Comparison of ENCODE assay signal across 9 mouse cellular contexts in the genomic region with DNA sequence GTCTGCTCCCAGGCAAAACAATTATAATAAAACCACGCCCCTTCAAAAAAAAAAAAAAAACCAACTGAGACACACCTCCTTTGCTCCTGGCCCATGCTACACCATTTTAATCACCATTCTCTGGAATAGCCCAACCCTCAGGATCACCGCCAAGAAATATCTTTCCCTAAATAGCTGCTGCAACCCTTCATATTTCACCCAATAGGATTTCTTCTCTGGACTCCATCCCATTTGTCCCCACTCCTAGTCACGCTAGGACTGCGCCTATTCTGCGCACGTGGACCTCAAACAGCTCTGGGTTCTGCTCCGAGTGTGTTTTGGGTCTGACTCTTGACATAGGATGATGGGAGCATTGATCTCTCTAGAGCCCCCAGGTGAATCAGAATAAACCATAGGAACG. TPM values are rescaled to one million over a fixed set of nuclear protein-coding genes. Genes with fewer than 3 reads are reported as not detected.
A peak's percentile ranks its signal among the peaks of the same experiment; 100 is the strongest.
DNase-seq lines count a peak whose midpoint lies in the region; ATAC-seq and TF ChIP-seq lines count a peak whose summit lies in the region.
"Had no signal": no experiment of that assay in that cellular context is flagged by ENCODE, and none has a peak within 500 bp of the region (broad histone marks: within the 10 kb centered on the region; RNA-seq: fewer than 3 reads in every experiment).

No protein-coding gene starts in this region.

- H3K36me3 ChIP-seq in heart, embryonic 10.5 days = no peaks in the 10 kb centered on the region
- H3K36me3 ChIP-seq in ES-Bruce4 (ENCODE audit: control insufficient read depth, insufficient read depth, low read length, poor library complexity, severe bottlenecking) = no peaks in the 10 kb centered on the region
- H3K36me3 ChIP-seq in heart, embryonic 16.5 days (ENCODE audit: control insufficient read depth, insufficient read depth) = no peaks in the 10 kb centered on the region
- no peaks in the 10 kb centered on the region for H3K36me3 ChIP-seq in liver, embryonic 14.5 days (replicated peaks; ENCODE audit: control insufficient read depth, insufficient read depth, low read depth)

- H3K4me3 ChIP-seq in heart, embryonic 10.5 days = peak overlapping the region; percentile 68
- H3K4me3 ChIP-seq in ES-Bruce4 (ENCODE audit: low read depth, low read length) = peak overlapping the region; percentile 63
- H3K4me3 ChIP-seq in heart, embryonic 16.5 days (ENCODE audit: low read length) = peak overlapping the region; percentile 60
- H3K4me3 ChIP-seq in liver, embryonic 14.5 days (ENCODE audit: insufficient read depth in 1 of 2, low read depth in 2 of 2, low read length in 2 of 2) = no peak overlapping the region

- no peak for DNase-seq in heart, embryonic 10.5 days (ENCODE audit: low spot score)
- no peak for DNase-seq in heart, adult 9 months (ENCODE audit: low spot score in 2 of 2)
- no peak for DNase-seq in liver, embryonic 14.5 days (ENCODE audit: low read depth in 3 of 3, low spot score in 3 of 3)
- no peak for DNase-seq in spleen, postnatal 14 days (ENCODE audit: low spot score in 2 of 2)
- no peak for DNase-seq in gastrocnemius, adult 8-10 months (ENCODE audit: low spot score in 2 of 2)
- DNase-seq in c-Kit-positive CD71-positive TER-119-positive erythroid progenitor cells, embryonic 14.5 days (ENCODE audit: low spot score) = no peak

- H3K4me2 ChIP-seq in heart, embryonic 16.5 days (ENCODE audit: low read depth, low read length) = peak overlapping the region; percentile 81
- H3K4me2 ChIP-seq in liver, embryonic 14.5 days (ENCODE audit: low read depth) = peak overlapping the region; percentile 59; the same call in 1 of the 2 replicates

- H3K9me3 ChIP-seq in heart, embryonic 10.5 days = no peaks in the 10 kb centered on the region
- H3K9me3 ChIP-seq in ES-Bruce4 (replicated peaks; ENCODE audit: control insufficient read depth, insufficient read depth, low read length, poor library complexity, severe bottlenecking) = no peaks in the 10 kb centered on the region
- H3K9me3 ChIP-seq in heart, embryonic 16.5 days (replicated peaks; ENCODE audit: control insufficient read depth, low read length) = no peaks in the 10 kb centered on the region
- H3K9me3 ChIP-seq in liver, embryonic 14.5 days (ENCODE audit: control insufficient read depth, low read length) = no peaks in the 10 kb centered on the region

- no peak for TF ChIP-seq POLR2A in ES-Bruce4 (IDR thresholded peaks at IDR 0.05; ENCODE audit: insufficient read depth, low read length)

- no peak for TF ChIP-seq CTCF in ES-Bruce4 (IDR thresholded peaks at IDR 0.05; ENCODE audit: low read depth, low read length)
- no peak for TF ChIP-seq CTCF in liver, embryonic 14.5 days (IDR thresholded peaks at IDR 0.05; ENCODE audit: low read depth)

- WGBS in heart, embryonic 10.5 days = 9% methylated on average over 8 of the region's 8 CpGs
- 6% methylated on average over 8 of the region's 8 CpGs for WGBS in heart, embryonic 16.5 days
- 11% methylated on average over 8 of the region's 8 CpGs for whole genome bisulfite sequencing in liver, embryonic 14.5 days (ENCODE audit: insufficient replicate concordance)

- H3K27ac ChIP-seq in heart, embryonic 10.5 days = no peak overlapping the region
- H3K27ac ChIP-seq in ES-Bruce4 (ENCODE audit: insufficient read depth, low read length) = no peak overlapping the region
- no peak overlapping the region for H3K27ac ChIP-seq in heart, embryonic 16.5 days (ENCODE audit: low read length)
- H3K27ac ChIP-seq in liver, embryonic 14.5 days = no peak overlapping the region

- H3K27me3 ChIP-seq in heart, embryonic 10.5 days (ENCODE audit: insufficient read depth, poor library complexity, severe bottlenecking) = peaks cover 54% of the 10 kb centered on the region
- H3K27me3 ChIP-seq in ES-Bruce4 (ENCODE audit: control insufficient read depth, insufficient read depth, low read length, poor library complexity, severe bottlenecking) = no peaks in the 10 kb centered on the region
- H3K27me3 ChIP-seq in heart, embryonic 16.5 days (ENCODE audit: control insufficient read depth, insufficient read depth, low read length) = peaks cover 6% of the 10 kb centered on the region; the same call in 1 of the 2 replicates
- peaks cover 15% of the 10 kb centered on the region for H3K27me3 ChIP-seq in liver, embryonic 14.5 days (ENCODE audit: control insufficient read depth, insufficient read depth, low read length)

- no peak for TF ChIP-seq EP300 in ES-Bruce4 (IDR thresholded peaks at IDR 0.05; ENCODE audit: insufficient read depth, low read depth, low read length)
- no peak for TF ChIP-seq EP300 in liver, embryonic 14.5 days (IDR thresholded peaks at IDR 0.05; ENCODE audit: low read depth)

- H3K4me1 ChIP-seq in heart, embryonic 10.5 days = peaks cover 12% of the 10 kb centered on the region; the same call in 1 of the 2 replicates
- H3K4me1 ChIP-seq in ES-Bruce4 (ENCODE audit: control insufficient read depth, insufficient read depth, low read length) = no peaks in the 10 kb centered on the region
- peaks cover 12% of the 10 kb centered on the region for H3K4me1 ChIP-seq in heart, embryonic 16.5 days (ENCODE audit: control insufficient read depth, insufficient read depth, low read length)
- H3K4me1 ChIP-seq in liver, embryonic 14.5 days (replicated peaks; ENCODE audit: control insufficient read depth in 2 of 2, insufficient read depth in 2 of 2, low read length in 1 of 2) = no peaks in the 10 kb centered on the region

- peak overlapping the region; percentile 46 for H3K9ac ChIP-seq in ES-Bruce4 (ENCODE audit: low read depth, poor library complexity, severe bottlenecking)
- no peak overlapping the region for H3K9ac ChIP-seq in heart, embryonic 16.5 days (ENCODE audit: low read length)
- no peak overlapping the region for H3K9ac ChIP-seq in liver, embryonic 14.5 days (replicated peaks)

- ATAC-seq in heart, embryonic 16.5 days (replicated peaks; ENCODE audit: extremely low read depth, insufficient read depth, low FRiP score) = peak; percentile 61
- ATAC-seq in liver, embryonic 14.5 days (ENCODE audit: insufficient read depth) = no peak

RNA-seq across cellular contexts. Expression of a gene that starts 1.0 kb away (rescaled TPM):
- 25.2 and 28.5 TPM in 2 replicates for polyA plus RNA-seq in heart, embryonic 10.5 days (2016; fragmentation: Nextera tagmentation; extraction: Ambion mirVana)
- polyA plus RNA-seq in ES-Bruce4 (2011; ENCODE audit: insufficient read depth, insufficient read length, low read depth, missing spikeins) = 12.7 and 15.5 TPM in 2 replicates
- polyA plus RNA-seq in heart, embryonic 16.5 days (2015; fragmentation: Nextera tagmentation; extraction: Ambion mirVana) = 22.1 and 23.0 TPM in 2 replicates
- polyA plus RNA-seq in liver, embryonic 14.5 days (2012; rRNA removed) = 4.6 and 5.0 TPM in 2 replicates
- polyA plus RNA-seq in liver, embryonic 14.5 days (2014; fragmentation: Nextera tagmentation; extraction: Ambion mirVana) = 8.4 and 10.0 TPM in 2 replicates
- 1 to 10 TPM in 2 of 4 experiments, under 1 TPM in 2; 0.63 to 1.7 (median 0.95) TPM for total RNA-seq in gastrocnemius, adult 8-10 months (2022)

RNA-seq across cellular contexts. Expression of a gene that starts 4.7 kb away (rescaled TPM):
- polyA plus RNA-seq in heart, embryonic 10.5 days (2016; fragmentation: Nextera tagmentation; extraction: Ambion mirVana) = not detected in 2 replicates
- polyA plus RNA-seq in ES-Bruce4 (2011; ENCODE audit: insufficient read depth, insufficient read length, low read depth, missing spikeins) = not detected in 2 replicates
- 0.09 and 0.10 TPM in 2 replicates for polyA plus RNA-seq in heart, embryonic 16.5 days (2015; fragmentation: Nextera tagmentation; extraction: Ambion mirVana)
- not detected in 2 replicates for polyA plus RNA-seq in liver, embryonic 14.5 days (2012; rRNA removed)
- polyA plus RNA-seq in liver, embryonic 14.5 days (2014; fragmentation: Nextera tagmentation; extraction: Ambion mirVana) = not detected in 2 replicates
- not detected for total RNA-seq in gastrocnemius, adult 8-10 months (2022)
- polyA plus RNA-seq: gonadal fat pad, adult 2 months had no signal

RNA-seq across cellular contexts. Expression of a gene that starts 14.7 kb away (rescaled TPM):
- not detected in 2 replicates for polyA plus RNA-seq in heart, embryonic 10.5 days (2016; fragmentation: Nextera tagmentation; extraction: Ambion mirVana)
- 0.70 and 0.84 TPM in 2 replicates for polyA plus RNA-seq in ES-Bruce4 (2011; ENCODE audit: insufficient read depth, insufficient read length, low read depth, missing spikeins)
- 0.12 TPM in 1 of 2 replicates, not detected in the other for polyA plus RNA-seq in heart, embryonic 16.5 days (2015; fragmentation: Nextera tagmentation; extraction: Ambion mirVana)
- polyA plus RNA-seq in liver, embryonic 14.5 days (2012; rRNA removed) = 0.02 TPM in 1 of 2 replicates, not detected in the other
- polyA plus RNA-seq in liver, embryonic 14.5 days (2014; fragmentation: Nextera tagmentation; extraction: Ambion mirVana) = not detected in 2 replicates
- not detected for total RNA-seq in gastrocnemius, adult 8-10 months (2022)
- polyA plus RNA-seq: gonadal fat pad, adult 2 months had no signal

RNA-seq across cellular contexts. Expression of a gene that starts 15.5 kb away (rescaled TPM):
- polyA plus RNA-seq in heart, embryonic 10.5 days (2016; fragmentation: Nextera tagmentation; extraction: Ambion mirVana) = 0.20 and 0.28 TPM in 2 replicates
- 1.2 and 2.1 TPM in 2 replicates for polyA plus RNA-seq in ES-Bruce4 (2011; ENCODE audit: insufficient read depth, insufficient read length, low read depth, missing spikeins)
- polyA plus RNA-seq in heart, embryonic 16.5 days (2015; fragmentation: Nextera tagmentation; extraction: Ambion mirVana) = 1.6 and 1.7 TPM in 2 replicates
- 0.02 and 0.10 TPM in 2 replicates for polyA plus RNA-seq in liver, embryonic 14.5 days (2012; rRNA removed)
- not detected in 2 replicates for polyA plus RNA-seq in liver, embryonic 14.5 days (2014; fragmentation: Nextera tagmentation; extraction: Ambion mirVana)
- total RNA-seq in gastrocnemius, adult 8-10 months (2022) = under 1 TPM; 0.27 to 0.53 (median 0.31) TPM

RNA-seq across cellular contexts. Expression of a gene that starts 22.0 kb away (rescaled TPM):
- not detected in 2 replicates for polyA plus RNA-seq in heart, embryonic 10.5 days (2016; fragmentation: Nextera tagmentation; extraction: Ambion mirVana)
- polyA plus RNA-seq in ES-Bruce4 (2011; ENCODE audit: insufficient read depth, insufficient read length, low read depth, missing spikeins) = not detected in 2 replicates
- 0.19 and 0.25 TPM in 2 replicates for polyA plus RNA-seq in heart, embryonic 16.5 days (2015; fragmentation: Nextera tagmentation; extraction: Ambion mirVana)
- not detected in 2 replicates for polyA plus RNA-seq in liver, embryonic 14.5 days (2012; rRNA removed)
- polyA plus RNA-seq in liver, embryonic 14.5 days (2014; fragmentation: Nextera tagmentation; extraction: Ambion mirVana) = not detected in 2 replicates
- under 1 TPM in 1 of 4 experiments, not detected in 3; 0.40 TPM for total RNA-seq in gastrocnemius, adult 8-10 months (2022)
- polyA plus RNA-seq: gonadal fat pad, adult 2 months had no signal

Comparison
In these comparisons a context has a peak if more than half of its experiments do, and no peak if none do; other contexts are left out.
1. H3K4me3 ChIP-seq: peak in heart, embryonic 10.5 days (single experiment), ES-Bruce4 (single experiment) and heart, embryonic 16.5 days (single experiment); none in liver, embryonic 14.5 days (0 of 2).